Mouse (Mus musculus) intestine, embryonic 15.5 days (tissue): ENCODE data around the gene Fcf1. TPM values are rescaled to one million over a fixed set of nuclear protein-coding genes. Genes with fewer than 3 reads are reported as not detected.

ENCODE experiments used
- ATAC-seq: fragments of 200-750 bp; cut with Nextera tagmentation; 2 replicates; pipeline ENCODE4 v1.8.0; 2017; ENCODE audit warnings: moderate TSS enrichment, moderate library complexity
- H3K27ac ChIP-seq: fragments of 300-500 bp; sonication (generic); 2 replicates; pipeline ENCODE4 v1.5.1; 2015; ENCODE audit warnings: mild to moderate bottlenecking, inconsistent platforms
- H3K27me3 ChIP-seq: fragments of 300-500 bp; sonication (generic); replicated peaks from 2 replicates; pipeline ENCODE4 v1.6.1; 2015; ENCODE audit warnings: inconsistent platforms
- H3K36me3 ChIP-seq: fragments of 300-500 bp; sonication (generic); 2 replicates; pipeline ENCODE4 v1.6.1; 2015; ENCODE audit warnings: inconsistent platforms
- H3K4me1 ChIP-seq: fragments of 300-500 bp; sonication (generic); replicated peaks from 2 replicates; pipeline ENCODE4 v1.6.1; 2015; ENCODE audit warnings: inconsistent platforms
- H3K4me2 ChIP-seq: fragments of 300-500 bp; sonication (generic); replicated peaks from 2 replicates; pipeline ENCODE4 v1.6.1; 2015; ENCODE audit warnings: mild to moderate bottlenecking, inconsistent platforms
- H3K4me3 ChIP-seq: fragments of 300-500 bp; sonication (generic); replicated peaks from 2 replicates; pipeline ENCODE4 v1.5.1; 2015; ENCODE audit warnings: inconsistent platforms
- H3K9ac ChIP-seq: fragments of 300-500 bp; sonication (generic); 2 replicates; pipeline ENCODE4 v1.6.1; 2015; ENCODE audit warnings: inconsistent platforms
- H3K9me3 ChIP-seq: fragments of 300-500 bp; sonication (generic); 2 replicates; pipeline ENCODE4 v1.6.1; 2016; ENCODE audit warnings: inconsistent platforms
- WGBS: fragments of 180-500 bp; shearing (Covaris S2); methylation state at CpG from one replicate; pipeline ENCODE4 v1.1.7; 2015; 5-methylcytosine and 5-hydroxymethylcytosine counted together
- polyA plus RNA-seq: library from polyadenylated mRNA; unstranded; fragments of >200 nt; fragmentation: Nextera tagmentation; extraction: Ambion mirVana; gene quantifications from 2 replicates; pipeline ENCODE4 v1.2.1, GENCODE M21; 2015

Fcf1 gene
- polyA plus RNA-seq, 1 experiment from 2014 or later = 134 TPM

DNA sequence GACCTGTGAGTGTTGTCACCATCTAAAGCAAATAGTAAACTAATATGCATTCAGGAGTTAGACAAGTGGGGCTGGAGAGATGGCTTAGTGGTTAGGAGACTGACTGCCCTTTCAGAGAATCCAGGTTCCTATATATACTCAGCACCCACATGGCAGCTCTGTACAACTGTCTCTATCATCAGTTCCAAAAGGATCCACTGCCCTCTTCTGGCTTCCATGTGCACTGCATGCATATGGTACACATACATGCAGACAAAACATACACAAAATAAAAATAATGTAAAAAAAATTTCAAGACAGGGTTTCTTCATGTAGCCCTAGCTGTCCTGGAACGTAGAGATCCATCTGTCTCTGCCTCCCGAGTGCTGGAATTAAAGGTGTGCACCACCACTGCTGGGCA lies 62.0 kb downstream of the Fcf1 start:
- Histone ChIP-seq H3K4me2 (no peak overlapping the region), H3K9ac (no peak overlapping the region), H3K36me3 (peaks cover 20% of the 10 kb centered on the region), H3K4me1 (no peaks in the 10 kb centered on the region), H3K27me3 (no peaks in the 10 kb centered on the region), H3K9me3 (no peaks in the 10 kb centered on the region), H3K4me3 (no peak overlapping the region), H3K27ac (no peak overlapping the region)
- WGBS = 100% methylated on average over 2 of the region's 2 CpGs
- no peak for ATAC-seq

Other genes with a start within 250 kb of the Fcf1 start
- gene Npc2, start 197.7 kb upstream of the Fcf1 start, polyA plus RNA-seq = 76.7 and 77.9 TPM in 2 replicates
- gene Isca2, start 197.6 kb upstream of the Fcf1 start, polyA plus RNA-seq = 124 and 134 TPM in 2 replicates
- 0.75 and 1.6 TPM in 2 replicates for gene Ltbp2, start 94.4 kb upstream of the Fcf1 start, polyA plus RNA-seq
- gene Arel1, start within 50 bp of the Fcf1 start, polyA plus RNA-seq = 8.7 and 9.3 TPM in 2 replicates
- 22.1 and 22.6 TPM in 2 replicates for gene Ylpm1, start 25.4 kb downstream of the Fcf1 start, polyA plus RNA-seq
- 1.9 and 2.1 TPM in 2 replicates for gene Prox2, start 139.9 kb downstream of the Fcf1 start, polyA plus RNA-seq
- gene Dlst, start 139.9 kb downstream of the Fcf1 start, polyA plus RNA-seq = 117 and 125 TPM in 2 replicates
- gene Rps6kl1, start 180.4 kb downstream of the Fcf1 start, polyA plus RNA-seq = 2.4 and 2.6 TPM in 2 replicates
- gene Pgf, start 206.9 kb downstream of the Fcf1 start, polyA plus RNA-seq = 15.6 and 15.8 TPM in 2 replicates
- gene Eif2b2, start 248.6 kb downstream of the Fcf1 start, polyA plus RNA-seq = 66.8 and 72.0 TPM in 2 replicates